Mouse (Mus musculus): ENCODE measurements at regions not wholly inside any gene's neighbourhood (a gene's known extent, or its start where the extent isn't known, plus 50 kb on each side); places are given as distances from the start of the nearest gene placed in this dataset.

DNA sequence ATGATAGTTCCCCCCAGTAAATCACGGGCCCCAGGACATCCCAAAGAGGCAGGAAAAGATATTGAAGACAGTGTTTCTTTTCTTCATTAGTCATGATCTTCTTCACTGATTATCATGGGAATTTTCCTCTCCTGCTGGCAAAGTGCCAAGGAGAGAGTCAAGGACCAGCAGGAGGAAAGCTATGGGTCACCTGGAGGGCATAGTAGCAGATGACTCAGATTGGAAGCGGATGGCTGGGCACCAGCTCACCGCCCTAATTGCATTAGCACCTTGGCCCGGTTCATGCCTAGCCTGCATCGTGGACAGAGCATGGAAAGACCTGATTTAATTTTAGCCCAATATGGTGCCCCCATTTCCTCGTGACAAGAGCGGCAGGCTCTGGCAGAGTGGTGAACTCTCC, 132.2 kb downstream of the Ttc8 start:
- no peak for TF ChIP-seq CTCF (IDR thresholded peaks at IDR 0.05; ENCODE audit: borderline replicate concordance, control insufficient read depth, extremely low read depth, insufficient read depth, low read length, poor library complexity)
- TF ChIP-seq POLR2A (IDR thresholded peaks at IDR 0.05; ENCODE audit: control insufficient read depth, extremely low read depth, insufficient read depth, low read length, poor library complexity), result no peak

Measured in thymus, adult 2 months (tissue).